Mouse (Mus musculus): ENCODE data around the gene Iqcc.

- no peak for TF ChIP-seq GATA1 (IDR thresholded peaks at IDR 0.05; ENCODE audit: borderline replicate concordance, low read length)
- no peak for TF ChIP-seq FLI1 (IDR thresholded peaks at IDR 0.05; ENCODE audit: low read length)
Observed at GRCm38 (mm10) chr4:129640101-129640637, 21.3 kb upstream of the Iqcc start.
